Mouse (Mus musculus): ENCODE data around the gene Rapgef2.

The Rapgef2 gene

GRCm38 (mm10) chr3:79158254-79158653, 128.1 kb downstream of the Rapgef2 start:
- no peak for DNase-seq

DNA sequence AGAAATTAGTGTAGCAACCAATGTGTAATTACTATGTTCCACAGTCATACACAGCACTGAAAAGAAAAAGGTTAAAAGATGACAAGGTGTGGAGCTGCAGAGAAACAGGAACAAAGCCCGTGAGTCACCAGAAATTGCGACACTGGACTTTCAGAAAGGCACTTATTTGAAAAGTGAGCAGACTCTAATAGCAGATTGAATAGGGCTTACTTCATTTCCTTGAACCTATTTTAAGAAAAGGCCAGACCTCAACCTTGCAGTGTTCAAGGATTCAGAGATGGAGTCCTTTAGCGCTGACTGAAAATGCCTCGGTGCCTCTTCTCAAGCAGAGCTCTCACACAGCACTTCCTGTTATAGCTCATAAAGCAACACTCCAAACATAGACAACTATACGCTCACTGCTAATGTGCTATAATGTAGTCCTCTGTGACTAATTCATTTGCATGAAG, 133.3 kb downstream of the Rapgef2 start:
- DNase-seq, result no peak

GRCm38 (mm10) chr3:79145407-79146055, 140.8 kb downstream of the Rapgef2 start:
- peak; percentile 28 for DNase-seq

DNA sequence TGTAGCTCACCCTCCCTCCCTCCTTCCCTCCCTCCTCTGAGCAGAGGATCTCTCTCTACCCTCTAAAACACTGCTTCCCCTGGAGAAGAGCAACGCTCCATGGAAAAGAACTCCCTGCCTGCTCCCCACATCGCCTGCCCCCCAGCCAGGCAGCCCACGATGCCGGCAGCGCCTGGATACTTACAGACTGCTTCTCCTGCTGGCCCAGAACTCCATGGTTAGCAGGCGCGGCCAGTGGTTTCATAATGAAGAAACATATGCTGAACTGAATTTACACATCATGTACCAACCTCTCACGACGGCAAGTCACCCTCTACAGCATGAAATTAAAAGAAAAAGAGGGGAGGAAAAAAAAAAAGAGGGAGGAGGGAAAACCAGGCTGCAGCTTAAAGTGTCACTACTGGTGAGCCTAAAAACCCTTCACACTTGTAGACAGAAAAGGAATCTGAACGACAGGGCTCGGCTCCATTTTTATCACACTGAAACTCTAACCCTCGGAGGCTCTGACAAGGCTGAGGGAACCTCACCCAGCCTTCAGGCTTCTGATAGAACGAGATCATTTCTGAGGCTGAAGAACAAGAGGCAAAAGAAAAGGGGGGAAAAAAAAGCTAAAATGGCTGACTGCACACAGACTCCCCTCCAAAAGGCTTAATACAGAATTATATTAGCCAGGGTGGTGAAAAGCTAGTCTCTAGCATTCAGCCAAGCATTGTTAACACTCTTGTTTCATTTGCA, 141.5 kb downstream of the Rapgef2 start:
- no peak for DNase-seq

DNA sequence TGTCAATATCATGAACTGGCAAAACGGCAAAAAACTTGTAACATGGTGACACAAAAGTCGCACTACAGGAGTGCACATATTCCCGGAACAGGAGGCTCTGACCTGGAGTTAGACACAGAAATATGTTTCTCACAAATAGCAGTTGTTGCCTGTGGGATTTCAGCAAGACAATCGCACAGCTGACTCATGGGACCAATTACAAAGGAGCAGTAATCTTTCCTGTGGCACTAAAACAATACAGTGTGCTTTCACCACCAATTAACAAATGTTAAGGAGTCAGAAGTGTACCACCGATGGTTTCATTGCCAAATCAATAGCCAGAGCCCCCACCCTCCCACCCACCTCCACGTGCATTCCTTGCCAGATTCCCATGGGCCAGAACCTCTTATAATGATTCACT, 142.2 kb downstream of the Rapgef2 start:
- DNase-seq, result no peak

GRCm38 (mm10) chr3:79139245-79139644, 147.1 kb downstream of the Rapgef2 start:
- DNase-seq, result peak; percentile 67

- no peak for DNase-seq
These were observed 147.7 kb downstream of the Rapgef2 start for GRCm38 (mm10) chr3:79138601-79139000.

GRCm38 (mm10) chr3:79130991-79131390, 155.3 kb downstream of the Rapgef2 start:
- DNase-seq, result no peak

GRCm38 (mm10) chr3:79129044-79129600, 157.2 kb downstream of the Rapgef2 start:
- no peak for DNase-seq

DNA sequence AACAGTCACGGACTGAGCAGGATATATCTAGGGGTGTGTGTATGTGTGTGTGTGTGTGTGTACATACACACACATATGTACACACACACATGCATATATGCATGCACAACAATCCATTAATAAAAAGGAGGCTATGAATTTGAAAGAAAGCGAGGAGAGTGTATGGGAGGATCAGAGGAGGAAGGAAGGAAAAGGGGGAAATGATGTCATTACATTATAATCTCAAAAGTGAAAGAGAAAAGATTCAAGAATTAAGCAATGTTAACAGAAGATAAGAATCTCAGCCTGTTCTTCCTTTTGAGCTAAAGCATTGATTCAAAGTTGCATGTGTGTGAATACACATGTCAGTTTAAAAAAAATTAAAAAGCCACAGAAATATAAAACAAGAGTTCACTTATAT, 158.5 kb downstream of the Rapgef2 start:
- no peak for DNase-seq

- no peak for DNase-seq
These were observed 159.5 kb downstream of the Rapgef2 start for GRCm38 (mm10) chr3:79126857-79127256.

DNA sequence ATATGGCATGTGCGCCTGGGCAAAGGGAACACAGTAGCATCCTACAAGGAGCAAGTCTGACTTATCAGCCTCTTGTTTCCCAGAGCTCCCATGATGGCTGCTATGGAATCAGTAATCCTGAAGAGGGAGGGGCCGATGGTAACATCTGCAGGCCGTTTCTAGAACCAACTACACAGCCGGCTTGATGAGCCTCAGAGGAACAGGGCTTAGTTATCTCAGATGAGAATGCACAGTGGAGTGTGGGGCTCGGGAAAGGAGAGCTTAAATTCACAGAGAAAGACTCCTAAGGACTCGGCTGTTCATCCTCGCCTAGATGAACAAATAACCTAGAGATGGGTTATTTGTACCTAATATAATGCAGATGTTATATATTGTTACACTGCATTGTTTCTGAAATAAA, 164.9 kb downstream of the Rapgef2 start:
- no peak for DNase-seq

- no peak for DNase-seq
These were observed 166.3 kb downstream of the Rapgef2 start for GRCm38 (mm10) chr3:79119983-79120382.

DNA sequence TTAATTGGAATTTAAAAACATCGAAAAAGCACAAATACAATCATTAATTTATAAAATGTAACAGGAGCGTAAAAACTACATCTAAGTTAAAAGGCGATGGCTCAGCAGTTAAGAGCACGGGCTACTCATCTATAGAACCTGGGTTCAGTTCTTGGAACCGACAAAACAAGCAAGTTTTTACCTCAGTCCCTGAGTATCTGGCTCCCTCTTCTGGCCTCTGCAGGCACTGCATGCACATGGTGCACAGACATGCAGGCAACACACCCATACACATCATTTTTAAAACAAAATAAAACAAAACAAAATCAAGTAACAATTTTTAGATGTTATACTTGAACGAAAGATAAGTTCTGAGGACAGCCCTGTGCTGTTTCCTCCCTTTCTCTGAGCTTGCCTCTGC, 176.2 kb downstream of the Rapgef2 start:
- no peak for DNase-seq

- DNase-seq, result no peak
These were observed 178.1 kb downstream of the Rapgef2 start for GRCm38 (mm10) chr3:79108246-79108645.

GRCm38 (mm10) chr3:79106360-79106759, 180.0 kb downstream of the Rapgef2 start:
- DNase-seq, result no peak

DNA sequence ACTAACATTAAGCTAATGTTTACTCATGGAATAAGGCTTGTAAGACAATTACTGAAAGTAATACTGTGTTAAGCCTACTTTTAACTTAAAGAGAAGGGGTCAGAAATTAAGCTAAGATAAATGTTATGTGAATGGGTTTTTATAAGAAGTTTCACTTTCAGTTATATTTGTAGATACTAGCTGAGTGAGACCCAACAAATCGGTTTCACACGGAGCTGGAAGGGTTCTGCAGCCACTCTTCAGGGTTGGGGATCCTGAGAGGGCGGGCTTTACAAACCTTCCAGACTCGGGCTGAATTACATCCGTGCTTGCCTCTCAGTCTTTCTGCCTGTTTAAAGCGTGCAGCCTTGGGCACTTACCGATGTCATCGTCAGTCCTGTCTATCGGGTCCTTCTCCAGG, 182.7 kb downstream of the Rapgef2 start:
- no peak for DNase-seq

DNA sequence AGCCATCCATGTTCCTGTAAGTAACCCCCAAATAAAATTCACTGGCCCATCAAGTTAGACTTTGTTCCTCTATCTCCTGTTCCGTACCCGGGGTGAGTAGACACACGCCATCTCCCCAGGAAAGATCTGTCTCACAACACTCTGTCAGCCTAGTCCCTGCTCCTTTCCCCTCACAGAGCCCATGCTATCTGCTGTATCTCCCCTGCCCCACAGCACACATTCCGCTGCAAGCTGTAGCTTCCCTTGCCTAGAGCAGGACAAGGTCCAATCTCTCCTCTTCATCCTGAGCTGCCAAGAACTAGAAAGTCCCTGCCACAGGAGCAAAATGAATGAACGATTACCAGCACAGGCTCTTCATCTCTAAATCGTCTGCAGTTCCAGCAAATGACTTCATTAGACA, 184.6 kb downstream of the Rapgef2 start:
- no peak for DNase-seq

DNA sequence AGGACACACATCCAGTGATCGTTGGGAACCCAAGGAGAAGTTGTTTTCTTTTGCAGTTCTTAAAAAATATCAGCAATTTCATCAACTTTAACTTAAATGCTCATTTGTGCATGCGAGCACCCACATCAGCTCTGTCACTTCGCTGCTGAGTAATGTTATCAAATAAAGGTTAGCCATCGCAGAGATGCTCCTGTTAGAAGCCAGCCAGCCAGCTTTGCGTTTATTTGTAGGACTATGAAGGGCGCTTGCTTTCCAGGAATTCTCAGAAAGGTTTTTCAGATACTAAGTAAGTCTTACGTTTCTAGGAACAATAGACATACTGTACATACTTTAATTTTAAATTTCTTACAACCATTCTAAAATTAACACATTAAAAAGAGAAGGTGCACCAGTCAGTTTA, 185.5 kb downstream of the Rapgef2 start:
- DNase-seq, result no peak

- no peak for DNase-seq
These were observed 197.2 kb downstream of the Rapgef2 start for GRCm38 (mm10) chr3:79089091-79089490.

DNA sequence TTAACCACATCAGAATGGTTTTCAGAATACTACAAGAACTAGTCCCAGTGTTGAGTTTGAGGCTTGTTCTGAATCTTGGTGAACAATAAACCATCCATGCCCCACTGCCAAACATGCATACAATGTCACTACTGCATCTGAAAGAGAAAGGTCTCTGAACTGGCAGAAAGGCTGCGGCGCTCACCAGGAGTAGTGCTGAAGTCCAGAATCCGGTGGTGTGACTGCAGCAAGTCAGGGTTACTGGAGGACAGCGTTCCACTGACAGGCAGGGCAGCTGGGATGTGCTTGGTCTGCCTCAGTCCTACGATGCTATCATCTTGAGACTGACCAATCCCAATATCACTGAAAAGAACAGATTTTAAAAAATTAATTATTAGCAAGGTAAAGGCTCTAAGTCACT, 197.9 kb downstream of the Rapgef2 start:
- peak; percentile 14 for DNase-seq

GRCm38 (mm10) chr3:79086282-79086681, 200.0 kb downstream of the Rapgef2 start:
- DNase-seq, result no peak

- no peak for DNase-seq
These were observed 202.4 kb downstream of the Rapgef2 start for GRCm38 (mm10) chr3:79083881-79084280.

- no peak for DNase-seq
These were observed 203.3 kb downstream of the Rapgef2 start for GRCm38 (mm10) chr3:79083030-79083429.

Measured in kidney, postnatal 14 days (tissue).